Mouse (Mus musculus) heart, embryonic 10.5 days (tissue): Measurements from ENCODE around the gene Camk1g. TPM values are rescaled to one million over a fixed set of nuclear protein-coding genes. Genes with fewer than 3 reads are reported as not detected.

Experiments
- DNase-seq: peaks from one replicate; pipeline ENCODE4 v3.0.0-alpha.2; 2017; ENCODE audit warnings: low spot score
- H3K27ac ChIP-seq: fragments of 300-500 bp; sonication (generic); 2 replicates; pipeline ENCODE4 v1.5.1; 2016; ENCODE audit warnings: mild to moderate bottlenecking
- H3K27me3 ChIP-seq: fragments of 300-500 bp; sonication (generic); 2 replicates; pipeline ENCODE4 v1.6.1; 2016; ENCODE audit warnings: mild to moderate bottlenecking; ENCODE audit not compliant: poor library complexity, insufficient read depth, severe bottlenecking
- H3K36me3 ChIP-seq: fragments of 300-500 bp; sonication (generic); 2 replicates; pipeline ENCODE4 v1.6.1; 2016; ENCODE audit warnings: mild to moderate bottlenecking, moderate library complexity
- H3K4me1 ChIP-seq: fragments of 300-500 bp; sonication (generic); 2 replicates; pipeline ENCODE4 v1.6.1; 2016; ENCODE audit warnings: mild to moderate bottlenecking
- H3K4me3 ChIP-seq: fragments of 300-500 bp; sonication (generic); 2 replicates; pipeline ENCODE4 v1.5.1; 2016; ENCODE audit warnings: mild to moderate bottlenecking, moderate library complexity
- H3K9me3 ChIP-seq: fragments of 300-500 bp; sonication (generic); 2 replicates; pipeline ENCODE4 v1.6.1; 2016; ENCODE audit warnings: mild to moderate bottlenecking, moderate library complexity
- WGBS: fragments of 180-500 bp; shearing (Covaris S2); methylation state at CpG from one replicate; pipeline ENCODE4 v1.1.7; 2016; 5-methylcytosine and 5-hydroxymethylcytosine counted together
- polyA plus RNA-seq: library from polyadenylated mRNA; unstranded; fragments of >200 nt; fragmentation: Nextera tagmentation; extraction: Ambion mirVana; gene quantifications from 2 replicates; pipeline ENCODE4 v1.2.1, GENCODE M21; 2016

The Camk1g gene
- polyA plus RNA-seq: 7.2 and 8.3 TPM in 2 replicates

DNA sequence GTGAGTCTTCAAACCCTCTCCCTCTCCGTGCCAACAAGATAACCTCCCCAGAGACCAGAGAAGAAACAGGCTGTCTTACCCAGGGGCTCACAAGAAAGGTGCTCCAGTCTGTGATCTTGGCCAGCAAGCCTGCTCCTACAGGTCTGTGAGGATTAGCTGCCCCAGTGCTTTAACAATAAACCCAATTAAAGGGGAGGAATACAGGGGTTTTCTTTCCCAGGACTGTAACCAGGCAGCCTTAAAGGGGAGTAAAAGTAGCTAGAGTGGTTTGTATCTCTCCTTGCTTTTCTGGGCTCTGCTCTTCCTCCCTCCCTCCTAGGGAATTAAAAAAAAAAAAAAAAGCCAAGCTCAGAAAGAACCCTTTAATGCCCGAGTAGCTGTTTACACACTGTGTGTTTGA lies at the start of gene Camk1g:
Gene Camk1g, minus strand, starts transcription at position 203 of the 400 bp plus-strand sequence.
- Histone ChIP-seq H3K27ac (peak within 1 kb of the TSS; percentile 85), H3K4me3 (peak within 1 kb of the TSS; percentile 55), H3K9me3 (no peaks in the 10 kb centered on the region), H3K4me1 (peaks cover 37% of the 10 kb centered on the region), H3K27me3 (peaks cover 4% of the 10 kb centered on the region; the same call in 1 of the 2 replicates), H3K36me3 (no peaks in the 10 kb centered on the region)
- DNase-seq: no peak
- 0% methylated on average over 2 of the region's 2 CpGs for WGBS

DNA sequence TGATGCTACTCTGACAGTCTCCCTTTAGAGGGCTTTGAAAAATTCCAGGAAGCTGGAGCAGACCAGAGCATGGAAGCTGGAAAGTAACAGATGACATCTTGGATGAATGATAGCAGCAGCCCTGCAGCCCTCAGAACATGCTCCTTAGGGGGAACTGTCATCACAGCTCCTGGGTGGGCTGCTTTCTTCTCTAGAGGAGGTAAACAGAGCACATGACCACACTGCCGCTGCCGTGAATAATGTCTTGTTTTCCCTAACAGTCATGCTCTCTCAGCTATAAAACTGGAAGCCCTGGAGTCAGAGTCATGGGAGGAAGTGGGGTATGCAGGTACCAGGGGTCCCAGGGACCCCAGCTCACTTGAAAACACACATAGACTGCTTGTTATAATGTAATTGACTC lies 49.1 kb upstream of the Camk1g start:
- Histone ChIP-seq H3K4me3 (no peak overlapping the region), H3K27me3 (peaks cover 14% of the 10 kb centered on the region; the same call in 1 of the 2 replicates), H3K27ac (peak overlapping the region; percentile 62), H3K36me3 (no peaks in the 10 kb centered on the region), H3K4me1 (peaks cover 35% of the 10 kb centered on the region), H3K9me3 (no peaks in the 10 kb centered on the region)
- 0% methylated on average over 2 of the region's 2 CpGs for WGBS
- DNase-seq: no peak

DNA sequence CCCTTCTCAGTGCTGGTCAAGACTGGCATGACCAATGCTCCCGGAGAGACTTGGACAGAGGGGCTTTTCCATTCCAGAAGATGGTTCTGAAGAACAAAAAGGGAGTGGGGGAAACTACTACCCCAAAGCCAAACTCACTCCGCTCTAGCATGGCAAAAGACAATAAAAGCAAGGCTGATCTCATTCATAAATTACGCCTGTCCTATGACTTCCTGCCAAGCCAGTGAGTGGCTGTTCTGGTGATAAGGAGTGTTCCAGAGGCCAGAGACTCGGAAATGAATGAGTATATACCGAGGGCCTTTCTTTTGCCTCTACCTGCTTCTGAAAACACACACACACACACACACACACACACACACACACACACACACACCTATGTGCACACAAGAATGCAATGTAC lies 48.6 kb upstream of the Camk1g start:
- peak overlapping the region; percentile 62; the same call in 1 of the 2 replicates for H3K27ac ChIP-seq
- H3K36me3 ChIP-seq: no peaks in the 10 kb centered on the region
- peaks cover 30% of the 10 kb centered on the region for H3K4me1 ChIP-seq
- 51% methylated on average over 5 of the region's 5 CpGs for WGBS
- DNase-seq: no peak
- no peaks in the 10 kb centered on the region for H3K9me3 ChIP-seq
- H3K4me3 ChIP-seq: no peak overlapping the region
- H3K27me3 ChIP-seq: peaks cover 14% of the 10 kb centered on the region; the same call in 1 of the 2 replicates

GRCm38 (mm10) chr1:193414067-193414466 lies 44.0 kb upstream of the Camk1g start:
- no peak overlapping the region for H3K27ac ChIP-seq
- H3K9me3 ChIP-seq: no peaks in the 10 kb centered on the region
- 88% methylated on average over 4 of the region's 4 CpGs for WGBS
- H3K4me1 ChIP-seq: peaks cover 14% of the 10 kb centered on the region
- H3K4me3 ChIP-seq: no peak overlapping the region
- no peak for DNase-seq
- no peaks in the 10 kb centered on the region for H3K36me3 ChIP-seq
- H3K27me3 ChIP-seq: peaks cover 8% of the 10 kb centered on the region; the same call in 1 of the 2 replicates

- H3K4me3 ChIP-seq: no peak overlapping the region
- peaks cover 11% of the 10 kb centered on the region; the same call in 1 of the 2 replicates for H3K27me3 ChIP-seq
- WGBS: 92% methylated on average over 5 of the region's 5 CpGs
- peaks cover 8% of the 10 kb centered on the region for H3K4me1 ChIP-seq
- no peaks in the 10 kb centered on the region for H3K9me3 ChIP-seq
- no peaks in the 10 kb centered on the region for H3K36me3 ChIP-seq
- no peak for DNase-seq
- H3K27ac ChIP-seq: no peak overlapping the region
Measured at GRCm38 (mm10) chr1:193413368-193414000, 43.4 kb upstream of the Camk1g start.

DNA sequence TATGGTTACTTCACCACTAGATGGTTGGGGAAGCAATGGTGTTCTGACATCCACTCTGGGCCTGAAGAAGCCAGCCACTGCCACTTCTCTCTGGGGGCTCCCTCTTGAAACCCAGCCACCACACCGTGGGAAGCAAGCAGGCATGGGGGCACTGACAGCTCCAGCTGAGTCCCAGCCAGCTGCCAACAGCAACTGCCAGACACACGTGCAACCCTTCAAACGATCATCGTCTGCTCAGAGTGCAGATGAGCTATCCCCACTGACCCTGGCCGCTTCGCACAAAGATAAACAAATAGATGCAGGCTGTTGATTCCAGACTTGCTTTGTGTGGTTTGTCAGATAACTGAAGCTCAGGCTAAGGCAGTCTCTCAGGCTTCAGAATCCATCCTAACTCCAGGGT lies 37.4 kb upstream of the Camk1g start:
- Histone ChIP-seq H3K4me1 (peaks cover 13% of the 10 kb centered on the region), H3K36me3 (no peaks in the 10 kb centered on the region), H3K27ac (peak overlapping the region; percentile 16; the same call in 1 of the 2 replicates), H3K4me3 (no peak overlapping the region), H3K9me3 (no peaks in the 10 kb centered on the region), H3K27me3 (peaks cover 5% of the 10 kb centered on the region; the same call in 1 of the 2 replicates)
- DNase-seq: no peak
- WGBS: 22% methylated on average over 6 of the region's 6 CpGs

DNA sequence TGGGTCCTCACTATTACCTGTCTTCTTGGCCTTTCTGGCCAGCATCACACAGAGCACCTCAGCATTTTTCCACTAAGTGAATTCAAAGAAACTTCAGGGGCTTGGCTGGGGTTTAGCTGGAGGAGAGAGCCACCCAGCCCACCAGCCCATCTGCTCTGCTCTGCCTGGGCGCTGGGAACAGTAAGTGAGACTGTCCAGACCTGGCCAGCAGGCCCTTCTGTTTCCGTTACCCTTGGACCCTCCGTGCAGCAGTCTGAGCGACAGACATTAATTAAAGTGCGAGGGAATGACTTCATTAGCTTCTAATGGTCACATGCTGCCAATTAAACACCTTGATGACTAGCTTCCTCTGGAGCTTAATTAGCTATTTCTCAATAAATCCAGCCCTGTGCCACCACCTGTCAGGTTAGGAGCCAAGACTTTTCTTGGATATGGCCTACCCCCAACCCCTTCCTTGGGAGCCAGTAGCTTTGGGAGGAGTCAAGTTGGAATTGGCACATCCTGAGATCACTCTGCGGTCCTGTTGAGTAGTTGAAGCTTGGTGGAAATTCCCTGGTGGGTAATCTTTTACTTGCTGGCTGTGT lies 36.1 kb upstream of the Camk1g start:
- DNase-seq: no peak
- H3K9me3 ChIP-seq: no peaks in the 10 kb centered on the region
- H3K36me3 ChIP-seq: no peaks in the 10 kb centered on the region
- no peak overlapping the region for H3K4me3 ChIP-seq
- H3K4me1 ChIP-seq: peaks cover 13% of the 10 kb centered on the region
- no peak overlapping the region for H3K27ac ChIP-seq
- 59% methylated on average over 6 of the region's 6 CpGs for WGBS
- 0 out of 2 replicates have a peak, but pooled peaks cover 3% of the 10 kb centered on the region for H3K27me3 ChIP-seq

- H3K27me3 ChIP-seq: no peaks in the 10 kb centered on the region
- H3K4me1 ChIP-seq: peaks cover 27% of the 10 kb centered on the region
- WGBS: 80% methylated on average over 9 of the region's 9 CpGs
- H3K36me3 ChIP-seq: no peaks in the 10 kb centered on the region
- no peak for DNase-seq
- no peak overlapping the region for H3K4me3 ChIP-seq
- no peaks in the 10 kb centered on the region for H3K9me3 ChIP-seq
- no peak overlapping the region for H3K27ac ChIP-seq
Measured at GRCm38 (mm10) chr1:193401695-193402094, 31.6 kb upstream of the Camk1g start.

GRCm38 (mm10) chr1:193400348-193400747 lies 30.2 kb upstream of the Camk1g start:
- no peaks in the 10 kb centered on the region for H3K36me3 ChIP-seq
- H3K27me3 ChIP-seq: no peaks in the 10 kb centered on the region
- no peaks in the 10 kb centered on the region for H3K9me3 ChIP-seq
- H3K4me1 ChIP-seq: peaks cover 26% of the 10 kb centered on the region
- H3K27ac ChIP-seq: no peak overlapping the region
- DNase-seq: no peak
- WGBS: 90% methylated on average over 1 of the region's 1 CpGs
- H3K4me3 ChIP-seq: no peak overlapping the region

GRCm38 (mm10) chr1:193398728-193399437 lies 28.8 kb upstream of the Camk1g start:
- Histone ChIP-seq H3K27ac (peak overlapping the region; percentile 52; the same call in 1 of the 2 replicates), H3K9me3 (no peaks in the 10 kb centered on the region), H3K36me3 (no peaks in the 10 kb centered on the region), H3K4me1 (peaks cover 26% of the 10 kb centered on the region), H3K4me3 (no peak overlapping the region), H3K27me3 (no peaks in the 10 kb centered on the region)
- WGBS: 40% methylated on average over 2 of the region's 2 CpGs
- DNase-seq: no peak

DNA sequence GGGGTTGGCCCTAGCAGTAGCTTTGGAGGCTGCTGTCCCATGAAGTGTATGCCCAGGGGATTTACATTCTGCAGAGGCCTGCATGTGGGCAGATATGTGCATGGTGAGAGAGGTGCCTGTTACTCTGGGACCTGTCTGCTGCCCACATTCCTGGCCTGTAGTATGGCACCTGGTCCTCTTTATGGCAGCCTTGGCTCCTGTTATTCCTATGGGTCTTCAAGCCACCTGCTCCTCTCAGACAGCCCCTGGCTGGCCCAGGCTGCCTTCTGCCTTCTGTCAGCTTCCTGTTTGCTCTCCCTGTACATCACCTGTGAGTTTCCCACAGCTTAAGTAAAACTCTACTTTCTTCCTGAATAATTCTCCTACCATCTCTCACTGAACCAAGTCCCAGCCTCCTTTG lies 27.0 kb upstream of the Camk1g start:
- H3K27me3 ChIP-seq: no peaks in the 10 kb centered on the region
- no peak overlapping the region for H3K27ac ChIP-seq
- no peaks in the 10 kb centered on the region for H3K36me3 ChIP-seq
- H3K4me1 ChIP-seq: peaks cover 26% of the 10 kb centered on the region
- no peak for DNase-seq
- H3K4me3 ChIP-seq: no peak overlapping the region
- H3K9me3 ChIP-seq: no peaks in the 10 kb centered on the region

DNA sequence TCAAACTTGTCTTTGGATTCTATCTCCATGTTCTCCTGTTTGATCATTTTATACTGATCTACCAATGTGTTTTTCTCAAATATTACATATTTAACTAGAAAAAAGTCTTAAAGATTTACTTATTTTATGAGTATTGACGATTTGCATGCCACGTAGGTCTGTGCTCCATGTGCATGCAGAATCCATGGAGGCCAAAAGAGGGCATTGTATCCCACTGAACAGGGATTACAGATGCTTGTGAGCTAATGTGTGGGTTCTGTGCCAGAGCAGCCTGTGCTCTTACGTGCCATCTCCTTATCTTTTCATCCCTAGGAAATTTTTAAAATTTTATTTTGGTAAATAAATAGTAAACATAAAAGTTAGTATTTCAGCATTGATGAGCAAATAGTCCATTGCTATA lies 22.2 kb upstream of the Camk1g start:
- no peak for DNase-seq
- Histone ChIP-seq H3K36me3 (no peaks in the 10 kb centered on the region), H3K4me1 (peaks cover 42% of the 10 kb centered on the region), H3K4me3 (no peak overlapping the region), H3K9me3 (no peaks in the 10 kb centered on the region), H3K27ac (no peak overlapping the region), H3K27me3 (0 out of 2 replicates have a peak, but pooled peaks cover 3% of the 10 kb centered on the region)
- 86% methylated on average over 3 of the region's 3 CpGs for WGBS

DNA sequence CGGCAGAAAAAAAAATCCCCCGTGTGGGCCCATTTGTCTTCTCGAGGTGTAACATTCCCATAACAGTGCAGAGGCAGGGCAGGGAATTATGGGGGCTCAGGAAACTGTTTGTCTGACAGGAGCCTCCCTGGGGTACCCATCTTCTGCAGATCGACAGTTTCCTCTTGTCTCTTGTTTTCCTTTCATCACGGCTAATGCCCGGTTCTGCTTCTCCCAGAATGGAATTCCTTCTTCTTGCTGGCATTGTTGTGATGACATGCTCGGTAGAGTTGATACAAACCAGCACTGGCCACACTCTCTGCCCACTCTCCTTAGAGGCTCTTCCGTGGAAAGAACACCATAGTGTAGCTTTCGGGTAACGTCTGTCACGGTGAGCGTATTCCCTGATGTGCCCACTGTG lies 19.9 kb upstream of the Camk1g start:
- WGBS: 22% methylated on average over 12 of the region's 12 CpGs

More for the DNA sequence above, 19.9 kb upstream of the Camk1g start:
- H3K4me3 ChIP-seq: no peak overlapping the region; the same call in 1 of the 2 replicates
- peak overlapping the region; percentile 62 for H3K27ac ChIP-seq
- H3K36me3 ChIP-seq: no peaks in the 10 kb centered on the region
- peaks cover 48% of the 10 kb centered on the region for H3K4me1 ChIP-seq
- no peak for DNase-seq
- 0 out of 2 replicates have a peak, but pooled peaks cover 3% of the 10 kb centered on the region for H3K27me3 ChIP-seq
- H3K9me3 ChIP-seq: no peaks in the 10 kb centered on the region
